Mouse (Mus musculus): ENCODE results near the gene Trip6.
A peak's percentile ranks its signal among the peaks of the same experiment; 100 is the strongest.
"Not testable (repeated sequence)": the region's sequence is repeated elsewhere in the genome, so short reads cannot be mapped to it uniquely, and the experiment has no call there.

The Trip6 gene

GRCm38 (mm10) chr5:137301253-137301652 is 13.0 kb downstream of the Trip6 start:
- DNase-seq (ENCODE audit: low spot score in 2 of 2): no peak

- DNase-seq (ENCODE audit: low spot score in 2 of 2): no peak
Observed at GRCm38 (mm10) chr5:137299240-137299639, 15.0 kb downstream of the Trip6 start.

DNA sequence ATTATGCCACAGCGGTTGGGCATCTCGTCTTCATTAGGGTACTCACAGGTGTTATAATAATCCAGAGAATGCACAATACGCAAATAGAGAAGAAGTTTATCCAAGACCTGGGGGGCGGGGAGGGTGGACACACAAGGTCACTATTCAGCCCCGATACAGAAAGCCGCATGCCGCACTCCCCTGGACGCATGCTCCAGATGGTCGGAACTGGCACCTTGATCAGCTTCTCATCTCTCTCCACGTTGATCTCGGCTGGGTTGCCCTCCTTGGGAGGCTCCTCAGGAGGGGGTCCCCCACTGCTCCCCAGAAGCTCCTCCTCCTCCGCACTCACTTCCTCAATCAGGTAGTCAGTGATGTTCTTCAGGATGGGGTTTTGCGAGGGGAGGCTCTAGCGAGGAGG is 17.1 kb downstream of the Trip6 start:
- DNase-seq (ENCODE audit: low spot score in 2 of 2): no peak

GRCm38 (mm10) chr5:137295712-137296111 is 18.5 kb downstream of the Trip6 start:
- DNase-seq (ENCODE audit: low spot score in 2 of 2): no peak

DNA sequence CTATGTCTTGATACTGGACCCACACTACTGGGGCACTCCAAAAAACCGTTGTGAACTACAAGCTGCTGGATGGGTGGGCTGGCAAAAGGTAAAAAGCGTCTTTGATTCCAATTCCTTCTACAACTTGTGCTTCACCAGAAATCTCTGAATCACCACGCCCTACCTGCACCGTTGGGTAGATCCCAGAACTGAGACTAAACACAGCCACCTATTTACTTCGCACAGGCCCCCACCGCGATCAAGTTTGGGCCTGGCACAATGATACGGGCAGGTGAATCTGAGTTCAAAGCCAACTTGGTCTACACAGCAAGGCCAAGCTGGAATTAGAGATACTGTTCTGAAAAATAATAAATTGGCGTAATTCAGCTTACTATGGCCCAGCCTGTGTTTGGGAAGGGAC is 18.9 kb downstream of the Trip6 start:
- no peak for DNase-seq (ENCODE audit: low spot score in 2 of 2)

DNA sequence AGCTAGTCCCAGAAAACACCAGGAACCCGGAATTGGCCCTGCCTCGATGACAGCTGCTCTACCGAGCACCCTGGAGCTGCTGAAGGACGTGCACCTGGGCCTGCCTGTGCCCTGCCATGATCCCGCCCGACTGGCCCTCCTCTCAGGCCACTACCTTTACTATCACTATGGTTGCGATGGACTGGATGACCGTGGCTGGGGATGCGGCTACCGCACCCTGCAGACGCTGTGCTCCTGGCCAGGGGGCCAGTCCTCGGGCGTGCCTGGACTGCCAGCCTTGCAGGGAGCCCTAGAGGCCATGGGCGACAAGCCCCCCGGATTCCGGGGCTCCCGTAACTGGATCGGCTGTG is 19.5 kb downstream of the Trip6 start:
- no peak for DNase-seq (ENCODE audit: low spot score in 2 of 2)

DNA sequence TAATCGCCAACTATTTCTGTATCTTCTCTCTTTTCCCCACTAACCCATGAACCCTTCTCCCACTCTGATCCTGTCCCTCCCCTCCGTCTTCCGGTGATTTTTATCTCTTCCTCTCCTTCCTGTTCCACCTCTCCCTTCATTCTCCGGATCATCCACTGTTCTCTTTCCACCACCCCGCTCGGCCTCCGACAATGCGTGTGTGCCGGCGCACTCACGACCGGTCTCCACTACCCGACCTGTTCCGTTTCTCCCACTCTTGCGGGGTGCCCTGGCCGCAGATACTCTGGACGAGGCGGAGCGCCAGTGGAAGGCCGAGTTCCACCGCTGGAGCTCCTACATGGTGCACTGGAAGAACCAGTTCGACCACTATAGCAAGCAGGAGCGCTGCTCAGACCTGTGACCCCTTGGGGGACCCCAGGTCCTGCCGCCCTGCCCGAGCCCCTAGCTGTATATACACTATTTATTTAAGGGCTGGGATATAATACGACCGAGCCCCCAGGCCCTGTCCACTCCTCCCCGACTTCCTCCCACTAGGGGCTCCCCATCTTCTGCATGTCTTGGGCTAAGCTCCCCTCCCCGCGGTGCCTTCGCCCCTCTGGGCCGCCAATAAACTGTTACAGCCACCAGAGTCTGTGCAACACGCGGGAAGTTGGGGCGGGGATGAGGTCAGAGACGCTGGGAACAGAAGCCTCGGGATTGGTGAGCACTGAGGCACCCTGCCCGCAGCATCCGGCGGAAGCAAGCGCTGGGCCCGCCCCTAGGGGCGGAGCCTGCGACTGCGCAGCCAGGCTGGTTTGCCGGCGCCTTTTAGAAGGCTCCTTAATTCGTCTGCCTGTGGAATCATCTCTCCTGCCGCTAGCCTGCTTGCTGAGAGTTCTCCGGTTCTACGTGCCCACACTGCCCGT is 20.1 kb downstream of the Trip6 start, which contains the start of gene Ufsp1:
TSS of gene Ufsp1 (plus strand) at position 791 of the 905 bp plus-strand sequence.
- DNase-seq (ENCODE audit: low spot score in 2 of 2): peak; percentile 95 to 96

DNA sequence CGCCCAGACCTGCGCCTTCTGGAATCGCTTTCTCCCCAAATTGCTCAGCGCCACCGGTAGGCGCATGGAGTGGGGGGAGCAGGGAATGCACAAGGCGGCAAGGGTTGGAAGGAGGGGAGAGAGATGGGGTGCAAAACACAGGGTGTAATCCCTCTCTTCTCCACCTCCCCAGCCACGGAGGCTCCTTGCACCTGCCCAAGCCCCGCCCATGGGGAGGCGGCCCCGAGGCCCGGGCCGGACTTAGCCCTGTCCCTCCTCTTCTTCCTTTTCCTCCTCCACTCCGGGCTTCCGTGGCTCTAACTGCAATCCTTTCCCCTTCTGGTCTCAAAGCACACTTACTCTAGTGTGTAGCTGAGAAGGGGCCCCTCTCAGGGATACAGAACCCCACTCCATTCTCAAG is 20.9 kb downstream of the Trip6 start:
- peak in 1 of 2 experiments; percentile 78 for DNase-seq (ENCODE audit: low spot score in 2 of 2)

DNA sequence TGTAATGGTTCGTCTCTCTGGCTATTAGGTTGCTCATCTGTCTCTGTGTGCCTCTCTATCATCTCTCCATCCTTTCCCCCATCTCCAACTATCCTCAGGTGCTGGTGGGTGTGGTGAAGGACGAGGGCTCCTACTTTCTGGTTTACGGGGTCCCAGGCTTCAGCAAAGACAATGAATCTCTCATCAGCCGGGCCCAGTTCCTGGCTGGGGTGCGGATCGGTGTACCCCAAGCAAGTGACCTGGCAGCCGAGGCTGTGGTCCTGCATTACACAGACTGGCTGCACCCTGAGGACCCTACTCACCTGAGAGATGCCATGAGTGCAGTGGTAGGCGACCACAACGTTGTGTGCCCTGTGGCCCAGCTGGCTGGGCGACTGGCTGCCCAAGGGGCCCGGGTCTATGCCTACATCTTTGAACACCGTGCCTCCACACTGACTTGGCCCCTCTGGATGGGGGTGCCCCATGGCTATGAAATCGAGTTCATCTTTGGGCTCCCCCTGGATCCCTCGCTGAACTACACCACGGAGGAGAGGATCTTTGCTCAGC is 22.8 kb downstream of the Trip6 start:
- DNase-seq (ENCODE audit: low spot score in 2 of 2): no peak

GRCm38 (mm10) chr5:137290677-137291076 is 23.5 kb downstream of the Trip6 start:
- no peak for DNase-seq (ENCODE audit: low spot score in 2 of 2)

DNA sequence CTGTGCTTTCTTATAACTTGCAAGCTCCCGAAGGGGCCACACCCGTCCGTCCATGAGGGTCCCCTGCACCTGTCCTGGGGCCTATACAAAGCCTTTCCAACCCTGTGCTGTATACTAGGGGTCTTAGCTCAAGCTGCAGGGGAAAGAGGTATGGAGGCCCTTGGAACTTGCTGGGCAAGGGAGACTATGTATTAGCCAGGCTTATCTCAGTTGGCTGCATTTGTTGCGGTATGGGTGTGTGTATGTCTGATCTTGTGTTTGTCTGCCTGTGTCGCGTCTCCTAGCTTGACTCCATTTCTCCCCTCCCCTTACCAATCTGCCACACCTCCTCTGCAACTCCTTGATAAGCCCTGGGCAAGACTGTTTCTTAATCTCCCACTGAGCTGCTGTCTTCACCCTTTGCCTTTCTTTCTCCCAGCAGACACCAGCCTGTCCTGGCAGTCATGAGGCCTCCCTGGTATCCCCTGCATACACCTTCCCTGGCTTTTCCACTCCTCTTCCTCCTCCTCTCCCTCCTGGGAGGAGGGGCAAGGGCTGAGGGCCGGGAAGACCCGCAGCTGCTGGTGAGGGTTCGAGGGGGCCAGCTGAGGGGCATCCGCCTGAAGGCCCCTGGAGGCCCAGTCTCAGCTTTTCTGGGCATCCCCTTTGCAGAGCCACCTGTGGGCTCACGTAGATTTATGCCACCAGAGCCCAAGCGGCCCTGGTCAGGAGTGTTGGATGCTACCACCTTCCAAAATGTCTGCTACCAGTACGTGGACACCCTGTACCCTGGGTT is 24.4 kb downstream of the Trip6 start:
- DNase-seq (ENCODE audit: low spot score in 2 of 2): no peak

- peak in 1 of 2 experiments; percentile 67 for DNase-seq (ENCODE audit: low spot score in 2 of 2)
Observed at GRCm38 (mm10) chr5:137288999-137289470, 25.2 kb downstream of the Trip6 start.

DNA sequence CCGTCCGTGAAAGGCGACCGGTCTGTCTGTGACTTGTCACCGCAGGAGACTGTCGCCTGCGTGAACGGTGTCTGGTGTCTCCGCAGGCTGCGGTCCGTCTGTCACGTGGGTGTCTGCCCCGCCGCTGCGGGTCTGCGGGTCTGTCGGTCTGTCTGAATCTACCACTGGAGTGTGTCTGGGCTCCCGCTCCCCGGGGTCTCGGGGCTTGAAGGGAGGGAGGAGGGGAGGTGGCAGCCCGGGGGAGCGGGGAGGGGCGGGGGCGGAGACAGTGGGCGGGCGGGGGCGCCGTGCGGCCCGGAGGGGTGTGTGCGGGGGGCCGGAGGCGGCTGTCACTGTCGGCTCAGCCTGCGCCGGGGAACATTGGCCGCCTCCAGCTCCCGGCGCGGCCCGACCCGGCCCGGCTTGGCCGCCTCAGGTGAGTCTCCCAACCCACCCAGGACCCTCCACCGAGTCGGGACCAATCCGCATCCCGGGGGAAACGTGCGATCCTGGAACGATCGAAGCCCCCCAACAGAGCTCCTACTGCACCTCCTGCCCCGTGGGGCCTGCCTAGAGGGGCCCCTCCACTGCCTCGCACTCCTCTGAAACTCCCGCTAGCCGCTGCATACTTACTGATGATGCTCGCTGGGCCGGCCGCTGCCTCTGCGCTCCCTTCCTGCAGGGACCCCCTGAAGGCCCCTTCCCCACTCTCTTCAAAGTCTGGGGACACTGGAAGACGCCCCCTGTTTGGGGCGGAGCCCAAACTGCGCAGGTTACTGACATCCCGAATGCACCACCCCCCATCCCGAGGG is 26.1 kb downstream of the Trip6 start:
- peak in 1 of 2 experiments; percentile 68 for DNase-seq (ENCODE audit: low spot score in 2 of 2)

GRCm38 (mm10) chr5:137287032-137287952 is 26.9 kb downstream of the Trip6 start, which contains the start of gene Ache:
Gene Ache (plus strand): TSS chr5:137287519.
- peak in 1 of 2 experiments; percentile 77 for DNase-seq (ENCODE audit: low spot score in 2 of 2)

DNA sequence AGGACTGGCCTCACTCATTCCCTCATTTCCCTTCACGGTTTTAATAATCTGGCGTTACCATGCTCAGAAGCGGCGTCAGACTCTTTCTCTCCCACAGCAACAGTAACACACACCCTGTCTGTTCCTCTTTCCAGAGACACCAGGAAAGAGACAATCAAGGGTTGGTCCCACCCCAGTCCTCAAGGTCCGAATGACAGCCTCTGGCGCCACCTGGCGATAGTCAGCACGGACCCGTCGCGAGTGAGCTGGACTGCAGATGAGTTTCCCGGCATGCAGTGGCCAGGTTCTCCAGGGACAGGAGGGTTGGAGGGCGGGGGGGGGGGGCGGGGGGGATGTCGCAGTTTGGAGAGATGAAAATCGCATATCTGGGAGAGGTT is 27.6 kb downstream of the Trip6 start:
- DNase-seq (ENCODE audit: low spot score in 2 of 2): peak in 1 of 2 experiments; percentile 96

DNA sequence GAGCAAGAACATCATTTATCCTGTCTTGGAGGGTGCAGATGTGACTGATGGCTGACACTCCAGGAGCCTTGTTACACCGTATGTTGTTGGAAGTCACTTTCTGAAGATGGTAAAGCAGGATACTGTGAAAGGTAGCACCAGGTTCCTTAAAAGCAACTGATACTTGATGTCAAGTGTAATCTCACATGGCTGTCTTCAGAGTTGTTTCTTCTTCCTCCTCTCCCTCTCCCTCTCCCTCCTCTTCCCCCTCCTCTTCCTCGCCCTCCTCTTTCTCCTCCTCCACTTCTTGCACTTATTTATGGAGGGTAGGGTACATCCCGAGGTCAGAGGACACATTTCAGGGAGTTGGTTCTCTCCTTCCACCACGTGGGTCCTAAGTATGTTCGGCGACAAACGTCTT is 28.2 kb downstream of the Trip6 start:
- DNase-seq (ENCODE audit: low spot score in 2 of 2): no peak

GRCm38 (mm10) chr5:137285045-137285444 is 29.2 kb downstream of the Trip6 start:
- DNase-seq (ENCODE audit: low spot score in 2 of 2): no peak

- DNase-seq (ENCODE audit: low spot score in 2 of 2): not testable (repeated sequence)
Observed at GRCm38 (mm10) chr5:137284411-137284810, 29.8 kb downstream of the Trip6 start.

DNA sequence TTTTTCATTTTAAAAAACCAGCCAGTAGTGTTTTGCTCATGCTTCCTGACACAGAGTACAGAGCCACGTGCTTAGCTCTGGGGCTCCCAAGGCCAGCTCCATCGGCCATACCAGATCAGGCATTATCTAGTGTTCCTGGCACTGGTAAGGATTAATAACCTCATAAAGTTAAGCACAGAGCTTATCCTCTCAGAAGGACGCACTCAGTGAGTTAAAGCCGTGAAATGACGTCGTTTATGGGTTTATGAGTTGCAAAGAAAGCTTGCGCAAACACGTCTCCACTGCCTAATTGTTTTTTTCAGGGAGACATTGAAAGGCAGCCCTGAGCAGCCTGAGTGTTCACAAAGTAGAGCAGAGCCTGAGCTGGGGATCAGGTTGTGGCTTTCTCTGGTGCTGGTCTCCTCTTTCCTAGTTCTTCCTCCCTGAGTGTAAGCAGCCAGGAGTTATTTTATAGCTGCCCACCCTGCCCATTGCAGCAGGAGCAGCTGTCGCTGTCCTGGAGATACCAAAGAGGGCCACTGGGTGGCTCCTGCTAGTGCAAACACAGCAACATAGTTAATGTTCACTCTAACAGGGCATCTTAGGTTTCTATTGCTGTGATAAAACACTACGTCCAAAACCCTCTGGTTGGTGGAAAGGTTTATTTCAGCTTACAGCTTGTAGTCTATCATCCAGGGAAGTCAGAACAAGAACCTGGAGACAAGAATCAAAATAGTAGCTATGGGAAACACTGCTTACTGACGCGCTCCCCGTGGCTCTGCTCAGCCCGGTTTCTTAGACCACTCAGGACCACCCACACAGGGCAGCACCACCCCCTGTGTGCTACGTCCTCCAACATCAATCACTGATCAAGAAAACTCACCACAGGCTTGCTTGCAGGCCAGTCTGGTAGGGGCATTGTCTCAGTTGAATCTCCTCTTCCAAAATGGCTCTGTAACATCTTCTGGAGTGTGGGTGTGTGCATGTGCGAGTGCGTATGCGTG is 36.6 kb downstream of the Trip6 start:
- no peak for DNase-seq (ENCODE audit: low spot score in 2 of 2)

Measured in left cerebral cortex, adult 9 months (tissue).